Mouse (Mus musculus) C2C12 (cell line): ENCODE data around the gene Hdgfl2.
"Not testable (repeated sequence)": the region's sequence is repeated elsewhere in the genome, so short reads cannot be mapped to it uniquely, and the experiment has no call there.

ENCODE experiments used
- CEBPB ChIP-seq: IDR thresholded peaks from one replicate; pipeline ENCODE4 v1.6.1; 2011; ENCODE audit warnings: low read depth, mild to moderate bottlenecking, control low read depth, moderate library complexity
- CTCF ChIP-seq: IDR thresholded peaks from one replicate; pipeline ENCODE4 v1.5.1; 2011; ENCODE audit not compliant: control insufficient read depth, insufficient read depth, insufficient read length
- MAX ChIP-seq: IDR thresholded peaks from one replicate; pipeline ENCODE4 v1.6.1; 2011; ENCODE audit warnings: mild to moderate bottlenecking, control low read depth
- USF1 ChIP-seq: IDR thresholded peaks from one replicate; pipeline ENCODE4 v1.6.1; 2011; ENCODE audit warnings: low read depth, mild to moderate bottlenecking, control low read depth, moderate library complexity

GRCm38 (mm10) chr17:56065715-56066114 lies 13.7 kb upstream of the Hdgfl2 start:
- TF ChIP-seq CTCF, CEBPB, MAX, USF1: not testable (repeated sequence)
